Mouse (Mus musculus) thymus, postnatal 10 days (tissue): Measurements from ENCODE around the gene Ephx1.
A peak's percentile ranks its signal among the peaks of the same experiment; 100 is the strongest.
"Not testable (repeated sequence)": the region's sequence is repeated elsewhere in the genome, so short reads cannot be mapped to it uniquely, and the experiment has no call there.

ENCODE experiments used
- DNase-seq, 2 experiments: peaks; one replicate each; pipeline ENCODE4 v3.0.0; 2021; ENCODE audit warnings: low spot score in 2 of 2

Ephx1 gene

GRCm38 (mm10) chr1:181013446-181013845, 7.3 kb downstream of the Ephx1 start:
- DNase-seq, result no peak

DNA sequence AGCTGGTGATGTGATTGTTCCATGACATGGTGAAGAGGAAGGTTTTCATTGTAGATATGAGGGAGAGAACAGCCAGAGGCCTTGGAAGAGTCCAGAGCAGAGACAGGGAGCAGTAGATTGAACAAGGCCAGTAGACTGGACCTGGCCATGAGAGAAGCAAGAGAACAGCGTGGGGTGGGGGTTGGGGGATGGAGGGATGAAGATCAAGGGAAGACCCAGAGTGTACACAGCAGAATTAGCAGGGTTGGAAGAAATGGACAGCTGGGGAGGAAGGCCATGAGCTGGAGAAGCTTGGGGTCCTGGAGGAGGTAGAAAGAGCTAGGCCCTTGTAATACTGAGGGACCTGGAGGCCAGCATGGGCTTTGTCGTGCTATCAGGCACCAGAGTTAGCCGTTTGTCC, 8.3 kb downstream of the Ephx1 start:
- no peak for DNase-seq

DNA sequence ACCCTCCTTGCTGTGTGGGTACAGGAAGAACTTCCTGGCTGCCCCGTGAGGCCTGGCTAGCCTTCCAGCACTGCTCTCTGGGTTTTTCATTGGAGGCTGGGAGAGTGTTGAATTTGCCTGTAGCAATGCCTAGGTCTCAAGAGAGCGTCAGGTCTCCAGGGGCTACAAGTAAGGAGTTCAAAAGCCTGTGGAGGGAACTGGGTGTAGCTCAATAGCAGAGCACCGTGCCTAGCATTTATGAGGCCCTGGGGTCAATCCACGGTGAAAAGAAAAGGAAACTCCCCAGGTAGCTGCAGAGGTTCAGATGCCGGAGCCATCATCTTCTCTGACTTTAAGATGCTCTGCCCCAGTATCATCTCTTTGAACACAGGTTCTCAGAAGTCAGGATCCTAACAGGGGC, 9.1 kb downstream of the Ephx1 start:
- no peak for DNase-seq

DNA sequence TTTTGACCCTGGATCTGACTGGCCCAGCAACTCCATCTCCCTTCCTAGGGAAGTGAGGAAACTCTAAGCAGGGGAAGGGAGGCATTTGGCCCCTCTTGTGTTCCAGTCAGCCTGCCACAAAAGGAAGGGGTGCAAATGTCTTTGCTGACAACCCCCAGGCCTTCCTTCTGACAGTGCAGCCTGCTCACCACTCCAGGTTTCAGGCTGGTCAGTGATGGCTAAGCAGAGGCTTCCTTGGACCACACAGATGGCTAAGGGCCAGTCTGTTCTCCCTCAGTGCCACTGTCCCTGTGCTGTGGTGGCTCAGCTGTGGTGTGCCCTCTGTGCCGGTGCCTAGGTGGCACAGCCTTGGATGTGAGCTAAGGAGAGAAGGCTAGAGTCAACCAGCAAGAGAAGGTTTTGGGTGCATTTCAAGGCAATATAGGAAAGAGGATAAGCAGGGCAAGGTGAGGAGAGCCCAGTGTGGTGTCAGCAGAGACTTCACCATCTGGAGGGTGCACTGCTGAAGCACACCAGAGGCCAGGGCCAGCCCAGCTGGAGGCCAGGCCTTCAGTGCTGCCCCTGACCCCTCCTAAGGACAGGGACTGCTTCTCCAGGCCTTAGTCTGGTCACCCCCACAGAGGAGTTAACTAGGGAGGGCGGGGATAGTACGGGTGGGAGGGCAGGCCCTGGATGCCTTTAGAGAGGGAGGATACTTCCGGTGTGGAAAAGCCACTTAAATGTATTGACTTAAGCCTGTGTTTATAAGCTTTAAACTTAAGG, 10.4 kb downstream of the Ephx1 start:
- no peak for DNase-seq

GRCm38 (mm10) chr1:181009754-181010153, 10.9 kb downstream of the Ephx1 start:
- DNase-seq, result no peak

DNA sequence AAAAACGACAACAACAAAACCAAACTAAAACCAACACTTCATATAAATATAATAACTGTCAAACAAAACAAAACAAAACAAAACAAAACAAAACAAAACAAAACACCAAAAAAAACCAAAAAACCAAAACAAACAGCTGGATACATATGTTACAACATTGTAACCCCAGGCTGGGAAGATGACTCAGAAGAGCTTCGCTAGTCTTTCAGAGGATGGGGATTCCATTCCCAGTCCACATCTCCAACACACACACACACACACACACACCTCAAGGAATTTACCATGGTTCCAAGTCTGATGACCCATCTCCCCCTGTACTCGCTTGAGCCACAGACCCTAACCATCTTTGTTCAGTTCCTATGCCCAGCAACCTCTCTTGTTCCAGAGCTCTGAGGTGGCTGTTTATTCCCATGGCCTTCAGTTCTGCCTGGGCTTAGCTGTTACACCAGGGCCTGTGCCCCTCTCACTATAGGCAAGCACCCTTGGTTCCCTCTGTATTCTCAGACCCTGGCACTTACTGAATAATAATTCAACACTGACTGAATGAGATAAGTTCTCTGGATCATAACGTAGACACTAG, 11.6 kb downstream of the Ephx1 start:
- no peak for DNase-seq

DNA sequence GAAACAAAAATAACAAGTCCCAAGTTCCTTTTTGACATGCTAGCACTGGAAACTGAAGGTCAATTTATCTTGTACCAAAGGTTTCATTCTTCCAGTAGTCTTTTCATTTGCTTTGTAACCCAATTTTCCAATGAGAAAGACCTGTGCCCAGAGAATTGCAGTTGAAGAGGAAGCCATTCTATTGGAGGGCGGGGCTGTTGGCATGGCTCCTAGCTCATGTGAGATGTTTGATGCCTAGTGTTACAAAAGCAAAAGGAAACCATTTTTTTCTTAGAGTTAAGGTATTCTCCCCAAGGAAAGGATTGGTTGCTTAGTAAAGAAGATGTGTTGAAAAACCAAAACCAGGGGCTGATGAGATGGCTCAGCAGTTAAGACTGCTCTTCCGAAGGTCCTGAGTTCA, 12.4 kb downstream of the Ephx1 start:
- no peak for DNase-seq

DNA sequence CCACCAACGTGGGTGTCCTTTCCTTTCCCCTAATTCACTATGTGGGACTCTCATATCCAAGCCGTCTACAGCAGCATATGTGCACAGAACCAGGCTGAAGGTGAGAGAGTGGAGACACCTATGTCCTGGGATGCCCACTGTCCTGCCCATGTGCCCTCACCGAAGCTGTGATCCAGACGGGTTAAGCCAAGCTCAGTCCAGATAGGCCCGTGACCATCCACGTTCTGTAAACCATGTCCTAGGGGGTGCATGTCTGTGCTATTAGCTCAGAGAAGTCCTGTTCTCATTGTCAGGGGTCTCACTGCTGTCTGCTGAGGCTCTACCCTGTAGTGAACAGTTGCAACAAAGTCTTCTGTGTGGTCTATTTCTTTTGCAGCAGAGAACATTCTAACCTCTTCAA, 12.9 kb downstream of the Ephx1 start:
- DNase-seq, result no peak

DNA sequence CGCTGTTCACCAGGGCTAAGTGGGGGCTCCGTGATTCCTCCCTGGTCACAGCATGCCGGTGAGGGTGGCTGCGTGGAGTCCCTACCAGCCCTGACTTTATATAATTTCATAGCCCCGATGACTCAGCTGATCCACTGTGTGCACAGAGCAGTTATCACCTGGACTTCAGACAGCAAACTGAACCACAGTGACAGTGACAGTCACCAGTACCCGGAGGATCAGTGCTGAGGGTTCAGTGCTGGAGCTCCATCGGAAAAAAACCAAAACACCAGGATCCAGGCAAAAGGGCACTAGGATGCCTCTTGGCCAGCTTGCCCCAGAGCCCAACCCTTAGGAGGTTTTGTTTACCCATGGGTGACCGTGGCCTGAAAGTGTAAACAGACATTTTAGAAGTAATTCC, 15.4 kb downstream of the Ephx1 start:
- DNase-seq, result no peak

GRCm38 (mm10) chr1:181003790-181004189, 16.9 kb downstream of the Ephx1 start:
- no peak for DNase-seq

- no peak for DNase-seq
Measured at GRCm38 (mm10) chr1:181001621-181002020, 19.1 kb downstream of the Ephx1 start.

DNA sequence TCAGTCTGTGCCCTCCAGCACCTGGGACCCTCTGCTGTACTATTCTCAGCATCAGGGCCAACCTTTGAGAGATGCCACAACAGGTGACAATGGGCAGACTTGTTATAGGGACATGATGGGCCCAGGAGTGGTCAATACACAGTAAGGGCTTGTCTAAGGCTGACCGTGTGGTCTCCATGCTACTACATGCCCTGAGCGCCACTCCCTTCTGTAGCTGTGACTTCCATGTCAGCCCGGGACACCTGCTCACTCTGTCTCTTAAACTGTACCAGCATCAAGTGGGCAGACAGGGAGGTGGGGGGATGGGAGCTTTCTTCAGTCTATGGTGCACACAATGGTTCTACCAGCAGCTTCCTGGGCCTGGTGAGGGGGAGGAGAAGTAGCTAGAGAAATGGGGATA, 19.5 kb downstream of the Ephx1 start:
- no peak for DNase-seq

- no peak for DNase-seq
Measured at GRCm38 (mm10) chr1:181000501-181001092, 20.1 kb downstream of the Ephx1 start.

DNA sequence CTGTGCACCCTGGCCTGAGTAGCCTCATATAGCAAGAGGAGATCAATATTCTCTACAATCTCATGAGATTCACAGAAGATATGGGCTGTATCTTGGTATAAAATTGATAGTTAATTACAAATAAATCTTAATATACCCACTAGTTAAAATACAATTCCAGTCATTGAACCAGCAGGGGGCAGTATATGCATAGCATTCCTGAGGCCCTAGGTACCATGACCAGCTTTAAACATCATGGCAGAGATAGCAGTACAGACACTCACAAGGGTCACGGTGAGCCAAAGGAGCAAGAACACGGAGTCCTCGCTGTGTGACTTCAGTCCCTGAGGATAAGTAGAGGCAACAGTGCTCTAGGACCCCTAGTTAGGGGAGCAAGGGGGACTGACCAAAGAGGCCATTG, 28.6 kb downstream of the Ephx1 start:
- DNase-seq, result peak in 1 of 2 experiments; percentile 64

GRCm38 (mm10) chr1:180990671-180991070, 30.0 kb downstream of the Ephx1 start:
- no peak for DNase-seq

DNA sequence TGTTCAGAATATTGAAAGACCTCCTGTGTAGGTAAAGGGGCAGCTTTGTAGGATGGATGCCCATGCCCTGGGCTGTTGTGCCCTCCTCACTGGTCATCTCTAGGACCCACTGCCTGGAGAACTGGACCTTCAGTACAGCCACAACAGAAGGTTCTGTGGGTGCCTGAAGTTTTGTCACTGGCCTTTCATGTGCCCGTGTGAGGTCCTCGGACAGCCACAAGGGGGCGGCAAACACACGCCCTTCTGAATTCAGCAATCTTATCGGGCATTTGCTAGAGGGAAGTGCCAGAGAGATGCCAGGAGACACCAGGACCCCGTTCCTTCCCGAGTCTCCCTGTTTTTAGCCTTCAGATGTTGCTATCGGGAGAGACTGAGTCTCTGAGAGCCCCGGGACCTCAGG, 32.9 kb downstream of the Ephx1 start:
- DNase-seq, result peak; percentile 36 to 78

- DNase-seq, result no peak
Measured at GRCm38 (mm10) chr1:180986701-180987100, 34.0 kb downstream of the Ephx1 start.

- not testable (repeated sequence) for DNase-seq
Measured at GRCm38 (mm10) chr1:180981298-180982046, 39.2 kb downstream of the Ephx1 start.

GRCm38 (mm10) chr1:180980464-180980863, 40.2 kb downstream of the Ephx1 start:
- DNase-seq, result peak in 1 of 2 experiments; percentile 30

DNA sequence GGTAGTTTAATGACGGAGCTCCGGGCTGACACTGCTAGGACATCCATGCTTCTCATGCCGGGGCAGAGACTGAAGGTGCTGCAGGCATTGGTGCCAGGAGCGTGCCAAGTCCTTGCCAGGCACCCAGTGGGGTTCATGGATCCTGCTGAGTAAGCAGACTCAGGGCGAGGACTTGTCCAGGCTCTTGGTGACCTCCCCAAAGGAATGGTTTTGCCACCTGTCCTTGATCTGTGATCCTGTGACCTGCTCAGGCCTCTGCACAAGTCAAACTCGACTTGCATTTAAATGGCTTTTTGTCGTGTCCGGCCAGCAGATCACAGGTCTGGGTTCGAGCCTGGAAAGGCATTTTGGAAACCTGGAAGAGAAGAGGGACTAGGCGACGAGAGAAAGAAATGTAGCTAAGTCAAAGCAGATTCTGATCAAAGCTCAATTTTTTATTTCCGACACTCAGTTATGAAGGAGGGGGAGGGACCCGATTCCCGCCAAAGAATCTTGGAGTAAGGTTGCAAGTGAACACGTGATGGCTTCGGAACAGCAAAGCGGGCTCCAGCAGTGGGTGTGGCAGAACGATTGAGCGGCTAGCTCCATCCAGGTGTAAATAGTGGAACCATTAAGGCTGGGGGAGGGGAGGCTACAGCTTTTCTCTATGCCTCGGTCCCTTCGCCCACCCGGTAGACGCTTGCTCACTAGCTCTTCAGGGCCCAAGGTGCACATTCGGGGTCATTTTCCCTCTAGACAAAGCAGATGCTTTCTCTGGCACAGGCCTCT, 41.0 kb downstream of the Ephx1 start:
- DNase-seq, result no peak

- peak; percentile 30 to 74 for DNase-seq
Measured at GRCm38 (mm10) chr1:180976110-180976679, 44.5 kb downstream of the Ephx1 start.
